Mouse (Mus musculus): ENCODE data around the gene Fbxl12. TPM values are rescaled to one million over a fixed set of nuclear protein-coding genes. Genes with fewer than 3 reads are reported as not detected.

Gene Fbxl12
- total and polyA plus RNA-seq, 3 experiments: 4.0 to 13.7 (median 5.0) TPM

GRCm38 (mm10) chr9:20677892-20678291 is 33.3 kb upstream of the Fbxl12 start (continued):
- TF ChIP-seq GABPA (IDR thresholded peaks at IDR 0.05; ENCODE audit: insufficient replicate concordance, low read depth, low read length): no peak

- in situ Hi-C loops (cut with MboI; ENCODE audit: low pct_ligation_motif_present, low pct_unique_long_range_greater_than_20kb, low sequenced_read_pairs): no loop called here
- no peaks in the 10 kb centered on the region for H3K79me2 ChIP-seq (replicated peaks; ENCODE audit: control insufficient read depth, extremely low read depth, insufficient read depth, poor library complexity, severe bottlenecking)
- H3K9me3 ChIP-seq (replicated peaks; ENCODE audit: low read length): no peaks in the 10 kb centered on the region
- no peak for DNase-seq (ENCODE audit: extremely low read depth)
- TF ChIP-seq POLR2AphosphoS2 (IDR thresholded peaks at IDR 0.05; ENCODE audit: low read depth, low read length): no peak
- TF ChIP-seq CHD2 (IDR thresholded peaks at IDR 0.05; ENCODE audit: low read length): no peak
- no peak for TF ChIP-seq PAX5 (IDR thresholded peaks at IDR 0.05; ENCODE audit: low read length)
- TF ChIP-seq CHD1 (IDR thresholded peaks at IDR 0.05; ENCODE audit: low read depth, low read length): no peak
- no peak for TF ChIP-seq TCF12 (IDR thresholded peaks at IDR 0.05; ENCODE audit: low read depth, low read length)
- no peak for TF ChIP-seq KAT2A (IDR thresholded peaks at IDR 0.05; ENCODE audit: insufficient replicate concordance, low read length)
- TF ChIP-seq SMC3 (IDR thresholded peaks at IDR 0.05; ENCODE audit: low read depth, low read length): no peak
- TF ChIP-seq SIN3A (IDR thresholded peaks at IDR 0.05; ENCODE audit: low read length): no peak
- TF ChIP-seq EP300 (IDR thresholded peaks at IDR 0.05; ENCODE audit: low read length): no peak
- H3K36me3 ChIP-seq (replicated peaks in 1 of 2; ENCODE audit: control insufficient read depth in 1 of 2, insufficient read depth in 1 of 2, low read length in 1 of 2): no peaks in the 10 kb centered on the region
- H3K4me2 ChIP-seq (ENCODE audit: insufficient read depth, low read depth, poor library complexity, severe bottlenecking): no peak overlapping the region
- H3K4me3 ChIP-seq (replicated peaks in 1 of 3; ENCODE audit: low read depth in 2 of 3, low read length in 2 of 3, poor library complexity in 1 of 3): no peak overlapping the region
- dilution Hi-C loops (cut with MboI; ENCODE audit: extremely low pct_ligation_motif_present, extremely low pct_unique_long_range_greater_than_20kb, low sequenced_read_pairs): no loop called here
- no peak overlapping the region for H3K27ac ChIP-seq (ENCODE audit: insufficient read depth, low read depth)
- H3K4me1 ChIP-seq (ENCODE audit: control insufficient read depth in 1 of 2, insufficient read depth in 2 of 2): no peaks in the 10 kb centered on the region
- peaks cover 4% of the 10 kb centered on the region for H3K27me3 ChIP-seq (replicated peaks)
- H3K9ac ChIP-seq (ENCODE audit: insufficient read depth, low read depth): no peak overlapping the region
These were observed 27.5 kb upstream of the Fbxl12 start for GRCm38 (mm10) chr9:20672047-20672446.

GRCm38 (mm10) chr9:20668065-20668464 is 23.5 kb upstream of the Fbxl12 start:
- Histone ChIP-seq H3K9me3 (replicated peaks; ENCODE audit: low read length) (no peaks in the 10 kb centered on the region), H3K4me2 (ENCODE audit: insufficient read depth, low read depth, poor library complexity, severe bottlenecking) (no peak overlapping the region), H3K36me3 (replicated peaks in 1 of 2; ENCODE audit: control insufficient read depth in 1 of 2, insufficient read depth in 1 of 2, low read length in 1 of 2) (peaks cover 14 to 34% of the 10 kb centered on the region in 2 experiments), H3K4me3 (replicated peaks in 1 of 3; ENCODE audit: low read depth in 2 of 3, low read length in 2 of 3, poor library complexity in 1 of 3) (no peak overlapping the region), H3K4me1 (ENCODE audit: control insufficient read depth in 1 of 2, insufficient read depth in 2 of 2) (no peaks in the 10 kb centered on the region), H3K9ac (ENCODE audit: insufficient read depth, low read depth) (no peak overlapping the region), H3K27me3 (replicated peaks) (no peaks in the 10 kb centered on the region), H3K27ac (ENCODE audit: insufficient read depth, low read depth) (no peak overlapping the region), H3K79me2 (replicated peaks; ENCODE audit: control insufficient read depth, extremely low read depth, insufficient read depth, poor library complexity, severe bottlenecking) (no peaks in the 10 kb centered on the region)
- TF ChIP-seq USF1 (IDR thresholded peaks at IDR 0.05; ENCODE audit: low read depth, low read length): no peak
- TF ChIP-seq GABPA (IDR thresholded peaks at IDR 0.05; ENCODE audit: insufficient replicate concordance, low read depth, low read length): no peak
- TF ChIP-seq POLR2AphosphoS2 (IDR thresholded peaks at IDR 0.05; ENCODE audit: low read depth, low read length): peak; percentile 26; the same call in 1 of the 2 replicates
- TF ChIP-seq NRF1 (IDR thresholded peaks at IDR 0.05; ENCODE audit: low read depth, low read length): no peak
- DNase-seq (ENCODE audit: extremely low read depth): no peak
- in situ Hi-C loops (cut with MboI; ENCODE audit: low pct_ligation_motif_present, low pct_unique_long_range_greater_than_20kb, low sequenced_read_pairs) (no loop called here), dilution Hi-C loops (cut with MboI; ENCODE audit: extremely low pct_ligation_motif_present, extremely low pct_unique_long_range_greater_than_20kb, low sequenced_read_pairs) (no loop called here)
